Mouse (Mus musculus) G1E (cell line): ENCODE measurements around the gene Mmp23. TPM values are rescaled to one million over a fixed set of nuclear protein-coding genes. Genes with fewer than 3 reads are reported as not detected.

Source experiments
- ATAC-seq: 2 replicates; pipeline ENCODE4 v1.8.0; 2016; ENCODE audit warnings: mild to moderate bottlenecking; ENCODE audit not compliant: insufficient number of reproducible peaks, poor library complexity, low FRiP score, severe bottlenecking; ENCODE audit errors: extremely low read depth
- DNase-seq: peaks from one replicate; pipeline ENCODE4 v3.0.0; 2012; ENCODE audit warnings: low spot score
- H3K27me3 ChIP-seq: 2 replicates; pipeline ENCODE4 v1.6.1; 2012; ENCODE audit warnings: mild to moderate bottlenecking, low read length, inconsistent platforms; ENCODE audit not compliant: insufficient read depth
- H3K36me3 ChIP-seq: replicated peaks from 2 replicates; pipeline ENCODE3; 2012; ENCODE audit warnings: mild to moderate bottlenecking, inconsistent platforms
- H3K4me1 ChIP-seq: 2 replicates; pipeline ENCODE4 v1.6.1; 2012; ENCODE audit warnings: low read depth, low read length, inconsistent platforms, mixed read lengths; ENCODE audit not compliant: insufficient read depth
- H3K4me3 ChIP-seq: 2 replicates; pipeline ENCODE4 v1.5.1; 2012; ENCODE audit warnings: low read depth, mild to moderate bottlenecking, inconsistent platforms, low read length, moderate library complexity, mixed read lengths
- H3K9me3 ChIP-seq: replicated peaks from 2 replicates; pipeline ENCODE4 v1.6.1; 2012; ENCODE audit warnings: inconsistent platforms
- CTCF ChIP-seq: IDR thresholded peaks from 2 replicates; pipeline ENCODE4 v1.5.1; 2012; ENCODE audit warnings: low read depth, low read length, inconsistent platforms, mixed read lengths
- GATA1 ChIP-seq: IDR thresholded peaks from 2 replicates; pipeline ENCODE4 v1.6.1; 2012; ENCODE audit warnings: borderline replicate concordance, low read length, inconsistent platforms, mixed read lengths
- GATA2 ChIP-seq: IDR thresholded peaks from 2 replicates; pipeline ENCODE4 v1.6.1; 2012; ENCODE audit warnings: low read depth, low read length, inconsistent platforms, borderline replicate concordance
- POLR2AphosphoS5 ChIP-seq: IDR thresholded peaks from 2 replicates; pipeline ENCODE4 v1.6.1; 2012; ENCODE audit warnings: low read depth, low read length, inconsistent platforms; ENCODE audit not compliant: insufficient replicate concordance
- TAL1 ChIP-seq: conservative IDR thresholded peaks from 2 replicates; pipeline ENCODE4 v1.6.1; 2012; ENCODE audit warnings: low read depth, low read length, inconsistent platforms, mixed read lengths
- polyA plus RNA-seq: library from polyadenylated mRNA; stranded (reverse); fragments of >175 nt; gene quantifications from 2 replicates; pipeline ENCODE4 v1.2.3, GENCODE M21; 2012
- total RNA-seq, 2 experiments: library from RNA; stranded (forward) in 1 of 2; stranded (reverse) in 1 of 2; fragments of 200-1000 nt in 1 of 2; fragments of >200 nt in 1 of 2; fragmentation: Nextera tagmentation in 1 of 2; gene quantifications; 2 replicates each; pipeline ENCODE4 v1.2.3; 2014 to 2017

The Mmp23 gene
- total and polyA plus RNA-seq, 3 experiments = 0.29 to 0.71 TPM; not detected in 1

GRCm38 (mm10) chr4:155603801-155604200, 49.4 kb downstream of the Mmp23 start:
- no peaks in the 10 kb centered on the region for H3K9me3 ChIP-seq
- no peak overlapping the region for H3K4me3 ChIP-seq
- TF ChIP-seq POLR2AphosphoS5 (no peak), TAL1 (no peak), GATA2 (no peak), GATA1 (no peak), CTCF (no peak)
- ATAC-seq (no peak), DNase-seq (no peak)
- peaks cover 60% of the 10 kb centered on the region for H3K36me3 ChIP-seq
- peaks cover 46% of the 10 kb centered on the region for H3K4me1 ChIP-seq
- H3K27me3 ChIP-seq = no peaks in the 10 kb centered on the region

- Histone ChIP-seq H3K4me3 (peak overlapping the region; percentile 94), H3K9me3 (no peaks in the 10 kb centered on the region), H3K4me1 (peaks cover 53% of the 10 kb centered on the region), H3K27me3 (no peaks in the 10 kb centered on the region), H3K36me3 (peaks cover 50% of the 10 kb centered on the region)
- no peak for DNase-seq
- TF ChIP-seq CTCF = no peak
- TF ChIP-seq TAL1 = peak; percentile 33; the same call in 1 of the 2 replicates
- no peak for ATAC-seq
These were observed 50.4 kb downstream of the Mmp23 start for GRCm38 (mm10) chr4:155602753-155603152.

- Histone ChIP-seq H3K4me1 (peaks cover 57% of the 10 kb centered on the region), H3K36me3 (peaks cover 43% of the 10 kb centered on the region), H3K9me3 (no peaks in the 10 kb centered on the region), H3K4me3 (peak overlapping the region; percentile 94), H3K27me3 (no peaks in the 10 kb centered on the region)
- no peak for ATAC-seq
- no peak for TF ChIP-seq POLR2AphosphoS5
- no peak for TF ChIP-seq TAL1
- no peak for TF ChIP-seq GATA2
- no peak for TF ChIP-seq CTCF
- no peak for TF ChIP-seq GATA1
- DNase-seq = no peak
These were observed 51.2 kb downstream of the Mmp23 start for GRCm38 (mm10) chr4:155601997-155602456.

GRCm38 (mm10) chr4:155601091-155601996, 51.8 kb downstream of the Mmp23 start, which contains the start of gene Slc35e2:
Gene Slc35e2 (plus strand): TSS chr4:155601416.
- peak; percentile 75 for ATAC-seq
- Histone ChIP-seq H3K27me3 (no peaks in the 10 kb centered on the region), H3K36me3 (peaks cover 37% of the 10 kb centered on the region), H3K4me3 (peak within 1 kb of the TSS; percentile 94), H3K4me1 (peaks cover 59% of the 10 kb centered on the region), H3K9me3 (no peaks in the 10 kb centered on the region)
- peak; percentile 91 for DNase-seq
- TF ChIP-seq GATA2 (no peak), POLR2AphosphoS5 (no peak), TAL1 (no peak), CTCF (no peak), GATA1 (no peak)

Other genes starting within 250 kb of the Mmp23 start
Only the 20 nearest of the 25 such genes appear.
- not detected in 2 replicates for gene Tmem52, start 184.3 kb downstream of the Mmp23 start, total RNA-seq (2014; fragmentation: Nextera tagmentation)
- gene Tmem52, start 184.3 kb downstream of the Mmp23 start, total RNA-seq (2017) = 0.16 TPM in 1 of 2 replicates, not detected in the other
- not detected in 2 replicates for gene Tmem52, start 184.3 kb downstream of the Mmp23 start, polyA plus RNA-seq
- 604 and 614 TPM in 2 replicates for gene Gnb1, start 162.0 kb downstream of the Mmp23 start, total RNA-seq (2014; fragmentation: Nextera tagmentation)
- 94.3 and 136 TPM in 2 replicates for gene Gnb1, start 162.0 kb downstream of the Mmp23 start, total RNA-seq (2017)
- 43.2 and 50.9 TPM in 2 replicates for gene Gnb1, start 162.0 kb downstream of the Mmp23 start, polyA plus RNA-seq
- 50.4 and 61.6 TPM in 2 replicates for gene Nadk, start 91.0 kb downstream of the Mmp23 start, total RNA-seq (2014; fragmentation: Nextera tagmentation)
- gene Nadk, start 91.0 kb downstream of the Mmp23 start, total RNA-seq (2017) = 67.5 and 76.3 TPM in 2 replicates
- gene Nadk, start 91.0 kb downstream of the Mmp23 start, polyA plus RNA-seq = 49.5 and 58.4 TPM in 2 replicates
- gene Slc35e2, start 52.0 kb downstream of the Mmp23 start, total RNA-seq (2014; fragmentation: Nextera tagmentation) = 34.4 and 41.1 TPM in 2 replicates
- 20.3 and 23.3 TPM in 2 replicates for gene Slc35e2, start 52.0 kb downstream of the Mmp23 start, total RNA-seq (2017)
- gene Slc35e2, start 52.0 kb downstream of the Mmp23 start, polyA plus RNA-seq = 2.0 and 2.3 TPM in 2 replicates
- gene Cdk11b, start 28.5 kb downstream of the Mmp23 start, total RNA-seq (2014; fragmentation: Nextera tagmentation) = 86.4 and 106 TPM in 2 replicates
- 41.4 and 53.3 TPM in 2 replicates for gene Cdk11b, start 28.5 kb downstream of the Mmp23 start, total RNA-seq (2017)
- gene Cdk11b, start 28.5 kb downstream of the Mmp23 start, polyA plus RNA-seq = 114 and 144 TPM in 2 replicates
- gene Gm10563, start 8.0 kb downstream of the Mmp23 start, total RNA-seq (2014; fragmentation: Nextera tagmentation) = not detected in 2 replicates
- not detected in 2 replicates for gene Gm10563, start 8.0 kb downstream of the Mmp23 start, total RNA-seq (2017)
- not detected in 2 replicates for gene Gm10563, start 8.0 kb downstream of the Mmp23 start, polyA plus RNA-seq
- 5.8 and 9.6 TPM in 2 replicates for gene Mib2, start 15.8 kb upstream of the Mmp23 start, total RNA-seq (2014; fragmentation: Nextera tagmentation)
- gene Mib2, start 15.8 kb upstream of the Mmp23 start, total RNA-seq (2017) = 16.7 and 17.3 TPM in 2 replicates
- 36.0 and 36.9 TPM in 2 replicates for gene Mib2, start 15.8 kb upstream of the Mmp23 start, polyA plus RNA-seq
- not detected in 2 replicates for gene Fndc10, start 41.0 kb upstream of the Mmp23 start, total RNA-seq (2014; fragmentation: Nextera tagmentation)
- 0.12 and 0.16 TPM in 2 replicates for gene Fndc10, start 41.0 kb upstream of the Mmp23 start, total RNA-seq (2017)
- gene Fndc10, start 41.0 kb upstream of the Mmp23 start, polyA plus RNA-seq = not detected in 2 replicates
- 195 and 204 TPM in 2 replicates for gene Ssu72, start 51.4 kb upstream of the Mmp23 start, total RNA-seq (2014; fragmentation: Nextera tagmentation)
- gene Ssu72, start 51.4 kb upstream of the Mmp23 start, total RNA-seq (2017) = 184 and 186 TPM in 2 replicates
- 74.7 and 91.4 TPM in 2 replicates for gene Ssu72, start 51.4 kb upstream of the Mmp23 start, polyA plus RNA-seq
- 0.58 and 0.68 TPM in 2 replicates for gene Tmem240, start 81.4 kb upstream of the Mmp23 start, total RNA-seq (2014; fragmentation: Nextera tagmentation)
- 0.55 and 0.64 TPM in 2 replicates for gene Tmem240, start 81.4 kb upstream of the Mmp23 start, total RNA-seq (2017)
- 0.94 and 0.98 TPM in 2 replicates for gene Tmem240, start 81.4 kb upstream of the Mmp23 start, polyA plus RNA-seq
- 43.2 and 64.6 TPM in 2 replicates for gene Atad3a, start 107.7 kb upstream of the Mmp23 start, total RNA-seq (2014; fragmentation: Nextera tagmentation)
- gene Atad3a, start 107.7 kb upstream of the Mmp23 start, total RNA-seq (2017) = 58.8 and 61.5 TPM in 2 replicates
- 65.7 and 70.7 TPM in 2 replicates for gene Atad3a, start 107.7 kb upstream of the Mmp23 start, polyA plus RNA-seq
- gene Vwa1, start 121.3 kb upstream of the Mmp23 start, total RNA-seq (2014; fragmentation: Nextera tagmentation) = 0.39 and 0.68 TPM in 2 replicates
- 0.93 and 1.0 TPM in 2 replicates for gene Vwa1, start 121.3 kb upstream of the Mmp23 start, total RNA-seq (2017)
- 0.09 and 0.10 TPM in 2 replicates for gene Vwa1, start 121.3 kb upstream of the Mmp23 start, polyA plus RNA-seq
- gene Tmem88b, start 132.5 kb upstream of the Mmp23 start, total RNA-seq (2014; fragmentation: Nextera tagmentation) = not detected in 2 replicates
- 0.05 and 0.06 TPM in 2 replicates for gene Tmem88b, start 132.5 kb upstream of the Mmp23 start, total RNA-seq (2017)
- gene Tmem88b, start 132.5 kb upstream of the Mmp23 start, polyA plus RNA-seq = 0.01 TPM in 1 of 2 replicates, not detected in the other
- not detected in 2 replicates for gene Ankrd65, start 137.1 kb upstream of the Mmp23 start, total RNA-seq (2014; fragmentation: Nextera tagmentation)
- not detected in 2 replicates for gene Ankrd65, start 137.1 kb upstream of the Mmp23 start, total RNA-seq (2017)
- gene Ankrd65, start 137.1 kb upstream of the Mmp23 start, polyA plus RNA-seq = not detected in 2 replicates
- 86.3 and 97.2 TPM in 2 replicates for gene Mrpl20, start 149.5 kb upstream of the Mmp23 start, total RNA-seq (2014; fragmentation: Nextera tagmentation)
- 85.3 and 124 TPM in 2 replicates for gene Mrpl20, start 149.5 kb upstream of the Mmp23 start, total RNA-seq (2017)
- gene Mrpl20, start 149.5 kb upstream of the Mmp23 start, polyA plus RNA-seq = 15.1 and 17.9 TPM in 2 replicates
- 121 and 171 TPM in 2 replicates for gene Ccnl2, start 159.1 kb upstream of the Mmp23 start, total RNA-seq (2014; fragmentation: Nextera tagmentation)
- 125 and 150 TPM in 2 replicates for gene Ccnl2, start 159.1 kb upstream of the Mmp23 start, total RNA-seq (2017)
- gene Ccnl2, start 159.1 kb upstream of the Mmp23 start, polyA plus RNA-seq = 33.0 and 41.8 TPM in 2 replicates
- gene Aurkaip1, start 177.9 kb upstream of the Mmp23 start, total RNA-seq (2014; fragmentation: Nextera tagmentation) = 147 and 155 TPM in 2 replicates
- gene Aurkaip1, start 177.9 kb upstream of the Mmp23 start, total RNA-seq (2017) = 158 and 160 TPM in 2 replicates
- 291 and 293 TPM in 2 replicates for gene Aurkaip1, start 177.9 kb upstream of the Mmp23 start, polyA plus RNA-seq
- not detected in 2 replicates for gene Mxra8, start 186.3 kb upstream of the Mmp23 start, total RNA-seq (2014; fragmentation: Nextera tagmentation)
- 0.33 and 0.46 TPM in 2 replicates for gene Mxra8, start 186.3 kb upstream of the Mmp23 start, total RNA-seq (2017)
- gene Mxra8, start 186.3 kb upstream of the Mmp23 start, polyA plus RNA-seq = not detected in 2 replicates
- 14.4 and 16.8 TPM in 2 replicates for gene Dvl1, start 194.0 kb upstream of the Mmp23 start, total RNA-seq (2014; fragmentation: Nextera tagmentation)
- 9.2 and 13.7 TPM in 2 replicates for gene Dvl1, start 194.0 kb upstream of the Mmp23 start, total RNA-seq (2017)
- 77.7 and 92.8 TPM in 2 replicates for gene Dvl1, start 194.0 kb upstream of the Mmp23 start, polyA plus RNA-seq
- 1.6 and 1.7 TPM in 2 replicates for gene Tas1r3, start 210.0 kb upstream of the Mmp23 start, total RNA-seq (2014; fragmentation: Nextera tagmentation)
- 0.52 and 0.60 TPM in 2 replicates for gene Tas1r3, start 210.0 kb upstream of the Mmp23 start, total RNA-seq (2017)
- gene Tas1r3, start 210.0 kb upstream of the Mmp23 start, polyA plus RNA-seq = 0.02 and 0.03 TPM in 2 replicates